Mouse (Mus musculus) left cerebral cortex, postnatal 14 days (tissue): ENCODE results near the gene Tppp3. TPM values are rescaled to one million over a fixed set of nuclear protein-coding genes. Genes with fewer than 3 reads are reported as not detected.
A peak's percentile ranks its signal among the peaks of the same experiment; 100 is the strongest.

ENCODE experiments used
- DNase-seq, 2 experiments: peaks; one replicate each; pipeline ENCODE4 v3.0.0; 2021 to 2022; ENCODE audit warnings: low spot score in 2 of 2, mixed read lengths in 1 of 2
- intact Hi-C: fragments of 180-260 bp; cut with DNase I; formaldehyde crosslinking; loops from one replicate; pipeline ENCODE4 v1.15.1; 2025
- total RNA-seq, 2 experiments: library from RNA; stranded (reverse); gene quantifications; 2 replicates each; pipeline ENCODE4 v1.2.3; 2021

The Tppp3 gene
- total RNA-seq, 2 experiments from 2014 or later = 41.2 to 49.7 TPM

GRCm38 (mm10) chr8:105441433-105441832 is 29.9 kb downstream of the Tppp3 start:
- intact Hi-C loops = no loop called here
- peak in 1 of 2 experiments; percentile 34 for DNase-seq

- intact Hi-C loops = no loop called here
- DNase-seq = peak in 1 of 2 experiments; percentile 19
Observed at GRCm38 (mm10) chr8:105438865-105439264, 32.5 kb downstream of the Tppp3 start.

- no peak for DNase-seq
- intact Hi-C loops = no loop called here
Observed at GRCm38 (mm10) chr8:105437078-105437748, 34.1 kb downstream of the Tppp3 start.

GRCm38 (mm10) chr8:105436218-105436617 is 35.1 kb downstream of the Tppp3 start:
- no peak for DNase-seq
- intact Hi-C loops = no loop called here

GRCm38 (mm10) chr8:105434136-105434535 is 37.2 kb downstream of the Tppp3 start:
- DNase-seq = no peak
- intact Hi-C loops = no loop called here

GRCm38 (mm10) chr8:105433511-105433910 is 37.8 kb downstream of the Tppp3 start:
- no peak for DNase-seq
- intact Hi-C loops = no loop called here

- no peak for DNase-seq
- intact Hi-C loops = no loop called here
Observed at GRCm38 (mm10) chr8:105433021-105433420, 38.3 kb downstream of the Tppp3 start.

GRCm38 (mm10) chr8:105431743-105432515 is 39.4 kb downstream of the Tppp3 start:
- DNase-seq = no peak
- intact Hi-C loops = no loop called here

GRCm38 (mm10) chr8:105426878-105427277 is 44.4 kb downstream of the Tppp3 start:
- intact Hi-C loops = no loop called here
- no peak for DNase-seq

- DNase-seq = no peak
- intact Hi-C loops = no loop called here
Observed at GRCm38 (mm10) chr8:105422006-105422405, 49.3 kb downstream of the Tppp3 start.

- no peak for DNase-seq
- intact Hi-C loops = no loop called here
Observed at GRCm38 (mm10) chr8:105419800-105420199, 51.5 kb downstream of the Tppp3 start.

- DNase-seq = no peak
- intact Hi-C loops = no loop called here
Observed at GRCm38 (mm10) chr8:105418992-105419391, 52.3 kb downstream of the Tppp3 start.

Other genes with a start within 250 kb of the Tppp3 start
- gene D230025D16Rik, start 246.4 kb downstream of the Tppp3 start, total RNA-seq = 10 to 100 TPM; 31.7 to 32.1 TPM
- gene B3gnt9, start 216.4 kb downstream of the Tppp3 start, total RNA-seq = 1 to 10 TPM; 2.6 to 4.8 TPM
- gene Tradd, start 206.9 kb downstream of the Tppp3 start, total RNA-seq = 1 to 10 TPM; 6.7 to 7.9 TPM
- under 1 TPM; 0.80 to 0.83 TPM for gene Fbxl8, start 206.9 kb downstream of the Tppp3 start, total RNA-seq
- gene Hsf4, start 201.7 kb downstream of the Tppp3 start, total RNA-seq = 1 to 10 TPM; 1.5 to 2.3 TPM
- 1 to 10 TPM; 4.5 to 5.1 TPM for gene Nol3, start 195.4 kb downstream of the Tppp3 start, total RNA-seq
- 10 to 100 TPM; 31.7 to 38.2 TPM for gene 4931428F04Rik, start 181.7 kb downstream of the Tppp3 start, total RNA-seq
- 1 to 10 TPM; 1.7 to 2.0 TPM for gene Exoc3l, start 175.4 kb downstream of the Tppp3 start, total RNA-seq
- 10 to 100 TPM; 31.5 to 32.1 TPM for gene E2f4, start 173.9 kb downstream of the Tppp3 start, total RNA-seq
- gene Elmo3, start 165.9 kb downstream of the Tppp3 start, total RNA-seq = under 1 TPM; 0.31 to 0.91 TPM
- 1 to 10 TPM; 5.1 to 6.9 TPM for gene Lrrc29, start 145.2 kb downstream of the Tppp3 start, total RNA-seq
- 10 to 100 TPM; 42.2 to 43.1 TPM for gene Tmem208, start 145.2 kb downstream of the Tppp3 start, total RNA-seq
- 1 to 10 TPM; 2.8 to 2.9 TPM for gene Fhod1, start 123.6 kb downstream of the Tppp3 start, total RNA-seq
- 10 to 100 TPM; 25.0 to 35.1 TPM for gene Slc9a5, start 122.7 kb downstream of the Tppp3 start, total RNA-seq
- 1 to 10 TPM; 1.7 to 4.9 TPM for gene Plekhg4, start 98.3 kb downstream of the Tppp3 start, total RNA-seq
- gene Kctd19, start 58.0 kb downstream of the Tppp3 start, total RNA-seq = not detected
- under 1 TPM in 1 of 2 experiments, not detected in 1; 0.40 TPM for gene Lrrc36, start 58.0 kb downstream of the Tppp3 start, total RNA-seq
- gene Zdhhc1, start 25.4 kb upstream of the Tppp3 start, total RNA-seq = 10 to 100 TPM; 26.8 to 27.5 TPM
- not detected for gene Hsd11b2, start 47.2 kb upstream of the Tppp3 start, total RNA-seq
- 100 to 1,000 TPM; 347 to 370 TPM for gene Atp6v0d1, start 94.5 kb upstream of the Tppp3 start, total RNA-seq
- gene Ripor1, start 133.7 kb upstream of the Tppp3 start, total RNA-seq = 10 to 100 TPM; 81.0 to 81.3 TPM
- gene Ctcf, start 165.0 kb upstream of the Tppp3 start, total RNA-seq = 10 to 100 TPM; 57.5 to 58.9 TPM
- under 1 TPM in 1 of 2 experiments, not detected in 1; 0.51 TPM for gene Agrp, start 165.9 kb upstream of the Tppp3 start, total RNA-seq
- gene Carmil2, start 214.7 kb upstream of the Tppp3 start, total RNA-seq = 10 to 100 TPM; 55.4 to 56.2 TPM
- gene Acd, start 229.6 kb upstream of the Tppp3 start, total RNA-seq = 10 to 100 TPM; 46.1 to 47.9 TPM
- gene Pard6a, start 229.6 kb upstream of the Tppp3 start, total RNA-seq = 10 to 100 TPM; 45.6 to 49.5 TPM
- under 1 TPM in 1 of 2 experiments, not detected in 1; 0.78 TPM for gene 4933405L10Rik, start 236.1 kb upstream of the Tppp3 start, total RNA-seq
- gene Enkd1, start 236.7 kb upstream of the Tppp3 start, total RNA-seq = 10 to 100 TPM in 1 of 2 experiments, 1 to 10 TPM in 1; 10.0 to 12.3 TPM